Mouse (Mus musculus): ENCODE measurements around the gene Tuba1c. TPM values are rescaled to one million over a fixed set of nuclear protein-coding genes. Genes with fewer than 3 reads are reported as not detected.

Gene Tuba1c
- polyA plus RNA-seq, 2 experiments, result 150 to 192 TPM

DNA sequence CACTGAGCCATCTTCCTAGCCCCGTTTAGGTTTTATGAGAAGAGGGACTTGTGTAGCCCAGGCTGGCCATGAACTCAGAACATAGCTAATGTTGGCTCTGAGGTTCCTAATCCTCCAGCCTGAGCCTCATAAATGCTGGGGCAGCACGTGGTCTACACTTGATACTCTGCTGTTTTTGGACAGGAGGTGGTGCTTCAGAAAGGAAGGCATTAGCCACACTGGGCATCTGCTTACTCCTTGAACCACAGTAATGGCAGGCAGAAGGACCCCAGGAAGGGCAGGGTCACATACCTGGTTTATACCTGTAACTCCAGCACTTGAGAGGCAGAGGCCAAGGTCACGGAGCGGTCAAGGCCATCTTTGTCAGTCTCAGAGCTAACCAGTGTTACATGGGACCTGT is 11.1 kb upstream of the Tuba1c start:
- H3K4me1 ChIP-seq (ENCODE audit: control insufficient read depth, insufficient read depth, low read length), result peaks cover 26% of the 10 kb centered on the region
- no peak overlapping the region for H3K9ac ChIP-seq (ENCODE audit: low read depth, low read length, severe bottlenecking)
- ATAC-seq (ENCODE audit: low FRiP score, low read depth) (no peak), DNase-seq (ENCODE audit: low spot score) (no peak)
- no peak for TF ChIP-seq POLR2A (IDR thresholded peaks at IDR 0.05; ENCODE audit: borderline replicate concordance, extremely low read depth, insufficient read depth, insufficient read length)
- H3K9me3 ChIP-seq (ENCODE audit: control insufficient read depth, low read length), result no peaks in the 10 kb centered on the region
- no peak overlapping the region for H3K4me2 ChIP-seq (replicated peaks; ENCODE audit: low read depth, low read length, severe bottlenecking)
- H3K27ac ChIP-seq (replicated peaks; ENCODE audit: low read depth, low read length), result peak overlapping the region; percentile 94
- 56% methylated on average over 4 of the region's 4 CpGs for WGBS
- no peaks in the 10 kb centered on the region for H3K36me3 ChIP-seq (ENCODE audit: control insufficient read depth, insufficient read depth, low read length)
- H3K4me3 ChIP-seq (replicated peaks; ENCODE audit: low read length), result no peak overlapping the region
- no peaks in the 10 kb centered on the region for H3K27me3 ChIP-seq (ENCODE audit: control insufficient read depth, insufficient read depth, low read length)

GRCm38 (mm10) chr15:99019436-99019835 is 10.3 kb upstream of the Tuba1c start:
- DNase-seq (ENCODE audit: low spot score) (peak; percentile 37), ATAC-seq (ENCODE audit: low FRiP score, low read depth) (no peak)
- no peaks in the 10 kb centered on the region for H3K27me3 ChIP-seq (ENCODE audit: control insufficient read depth, insufficient read depth, low read length)
- H3K4me1 ChIP-seq (ENCODE audit: control insufficient read depth, insufficient read depth, low read length), result peaks cover 26% of the 10 kb centered on the region
- no peak overlapping the region for H3K4me2 ChIP-seq (replicated peaks; ENCODE audit: low read depth, low read length, severe bottlenecking)
- 31% methylated on average over 8 of the region's 8 CpGs for WGBS
- no peak for TF ChIP-seq POLR2A (IDR thresholded peaks at IDR 0.05; ENCODE audit: borderline replicate concordance, extremely low read depth, insufficient read depth, insufficient read length)
- no peak overlapping the region for H3K9ac ChIP-seq (ENCODE audit: low read depth, low read length, severe bottlenecking)
- H3K4me3 ChIP-seq (replicated peaks; ENCODE audit: low read length), result no peak overlapping the region
- no peaks in the 10 kb centered on the region for H3K9me3 ChIP-seq (ENCODE audit: control insufficient read depth, low read length)
- peak overlapping the region; percentile 94 for H3K27ac ChIP-seq (replicated peaks; ENCODE audit: low read depth, low read length)
- no peaks in the 10 kb centered on the region for H3K36me3 ChIP-seq (ENCODE audit: control insufficient read depth, insufficient read depth, low read length)

GRCm38 (mm10) chr15:99020171-99020570 is 9.5 kb upstream of the Tuba1c start:
- H3K36me3 ChIP-seq (ENCODE audit: control insufficient read depth, insufficient read depth, low read length), result no peaks in the 10 kb centered on the region
- ATAC-seq (ENCODE audit: low FRiP score, low read depth), result no peak
- H3K4me3 ChIP-seq (replicated peaks; ENCODE audit: low read length), result no peak overlapping the region
- no peak for DNase-seq (ENCODE audit: low spot score)
- TF ChIP-seq POLR2A (IDR thresholded peaks at IDR 0.05; ENCODE audit: borderline replicate concordance, extremely low read depth, insufficient read depth, insufficient read length), result no peak
- H3K27ac ChIP-seq (replicated peaks; ENCODE audit: low read depth, low read length), result 0 out of 2 replicates have a peak overlapping the region, but pooled peaks have one; percentile 13
- no peaks in the 10 kb centered on the region for H3K27me3 ChIP-seq (ENCODE audit: control insufficient read depth, insufficient read depth, low read length)
- no peak overlapping the region for H3K9ac ChIP-seq (ENCODE audit: low read depth, low read length, severe bottlenecking)
- H3K4me1 ChIP-seq (ENCODE audit: control insufficient read depth, insufficient read depth, low read length), result peaks cover 22% of the 10 kb centered on the region
- no peak overlapping the region for H3K4me2 ChIP-seq (replicated peaks; ENCODE audit: low read depth, low read length, severe bottlenecking)
- H3K9me3 ChIP-seq (ENCODE audit: control insufficient read depth, low read length), result no peaks in the 10 kb centered on the region
- 93% methylated on average over 4 of the region's 4 CpGs for WGBS

DNA sequence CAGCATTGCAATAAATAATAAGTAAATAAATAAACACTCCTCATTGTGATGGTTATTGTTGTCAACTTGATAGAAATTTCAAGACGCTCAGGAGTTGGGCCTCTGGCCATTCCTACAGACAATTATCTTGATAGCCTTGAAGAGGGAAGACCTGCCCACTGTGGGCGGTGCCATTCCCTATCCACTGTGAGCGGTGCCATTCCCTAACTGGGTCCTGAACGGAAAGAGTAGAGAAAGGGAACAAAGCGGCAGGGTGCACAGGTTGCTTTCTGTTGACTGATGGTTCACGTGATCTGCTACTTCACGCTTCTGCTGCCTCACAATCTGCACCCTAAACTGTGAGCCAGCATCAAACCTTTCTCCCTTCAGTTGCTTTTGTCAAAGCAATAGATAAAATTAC is 8.4 kb upstream of the Tuba1c start:
- H3K4me3 ChIP-seq (replicated peaks; ENCODE audit: low read length), result no peak overlapping the region
- no peak for TF ChIP-seq POLR2A (IDR thresholded peaks at IDR 0.05; ENCODE audit: borderline replicate concordance, extremely low read depth, insufficient read depth, insufficient read length)
- H3K9me3 ChIP-seq (ENCODE audit: control insufficient read depth, low read length), result no peaks in the 10 kb centered on the region
- no peak overlapping the region for H3K9ac ChIP-seq (ENCODE audit: low read depth, low read length, severe bottlenecking)
- no peaks in the 10 kb centered on the region for H3K27me3 ChIP-seq (ENCODE audit: control insufficient read depth, insufficient read depth, low read length)
- no peak overlapping the region for H3K4me2 ChIP-seq (replicated peaks; ENCODE audit: low read depth, low read length, severe bottlenecking)
- H3K4me1 ChIP-seq (ENCODE audit: control insufficient read depth, insufficient read depth, low read length), result peaks cover 22% of the 10 kb centered on the region
- no peaks in the 10 kb centered on the region for H3K36me3 ChIP-seq (ENCODE audit: control insufficient read depth, insufficient read depth, low read length)
- ATAC-seq (ENCODE audit: low FRiP score, low read depth) (no peak), DNase-seq (ENCODE audit: low spot score) (no peak)
- H3K27ac ChIP-seq (replicated peaks; ENCODE audit: low read depth, low read length), result no peak overlapping the region
- WGBS, result 98% methylated on average over 7 of the region's 7 CpGs

DNA sequence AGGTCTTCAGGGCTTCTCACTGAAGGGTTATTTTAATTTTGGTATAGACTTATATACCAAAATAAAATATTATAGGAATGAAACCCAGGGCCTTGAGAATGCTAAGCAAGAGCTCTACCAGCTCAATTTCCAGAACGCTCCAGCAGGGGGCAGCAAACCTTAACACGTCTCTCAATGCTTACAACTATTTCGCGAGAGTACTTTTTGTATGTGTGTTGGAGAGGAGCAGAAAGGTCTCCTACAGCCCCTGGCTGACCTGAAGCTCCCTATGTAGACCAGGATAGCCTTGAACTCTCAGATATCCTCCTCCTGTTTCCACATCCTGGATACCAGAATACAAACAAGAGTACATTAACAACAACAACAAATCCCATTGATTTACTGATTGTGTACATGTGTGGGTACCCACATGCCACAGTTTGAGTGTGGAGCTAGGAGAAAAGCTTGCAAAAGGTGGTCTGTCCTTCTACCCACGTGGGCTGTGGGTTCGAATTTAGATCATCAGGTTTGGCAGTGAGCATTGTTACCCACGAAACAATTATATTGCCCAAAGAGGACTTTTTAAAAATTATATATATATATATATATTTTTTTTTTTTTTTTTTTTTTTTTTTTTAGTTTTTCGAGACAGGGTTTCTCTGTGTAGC is 4.9 kb upstream of the Tuba1c start:
- Histone ChIP-seq H3K36me3 (ENCODE audit: control insufficient read depth, insufficient read depth, low read length) (no peaks in the 10 kb centered on the region), H3K27me3 (ENCODE audit: control insufficient read depth, insufficient read depth, low read length) (no peaks in the 10 kb centered on the region), H3K4me2 (replicated peaks; ENCODE audit: low read depth, low read length, severe bottlenecking) (no peak overlapping the region), H3K9me3 (ENCODE audit: control insufficient read depth, low read length) (no peaks in the 10 kb centered on the region), H3K4me3 (replicated peaks; ENCODE audit: low read length) (no peak overlapping the region), H3K27ac (replicated peaks; ENCODE audit: low read depth, low read length) (no peak overlapping the region), H3K4me1 (ENCODE audit: control insufficient read depth, insufficient read depth, low read length) (no peaks in the 10 kb centered on the region), H3K9ac (ENCODE audit: low read depth, low read length, severe bottlenecking) (no peak overlapping the region)
- ATAC-seq (ENCODE audit: low FRiP score, low read depth) (no peak), DNase-seq (ENCODE audit: low spot score) (peak; percentile 91)
- WGBS, result 19% methylated on average over 7 of the region's 8 CpGs
- TF ChIP-seq POLR2A (IDR thresholded peaks at IDR 0.05; ENCODE audit: borderline replicate concordance, extremely low read depth, insufficient read depth, insufficient read length), result no peak
